Mouse (Mus musculus): ENCODE measurements at regions not wholly inside any gene's neighbourhood (a gene's known extent, or its start where the extent isn't known, plus 50 kb on each side); places are given as distances from the start of the nearest gene placed in this dataset.

GRCm38 (mm10) chr1:184169034-184169783 lies 135.1 kb upstream of the 1700056E22Rik start:
- TF ChIP-seq CTCF (IDR thresholded peaks at IDR 0.05; ENCODE audit: low read depth) (no peak), EP300 (optimal IDR thresholded peaks at IDR 0.05) (no peak)
